Mouse (Mus musculus) liver, adult 10 weeks (tissue): Measurements from ENCODE around the gene Pof1b. TPM values are rescaled to one million over a fixed set of nuclear protein-coding genes. Genes with fewer than 3 reads are reported as not detected.

ENCODE experiments used
- polyA plus RNA-seq: library from polyadenylated mRNA; stranded (reverse); fragments of 350-450 nt; fragmentation: Illumina TruSeq; extraction: RNeasy Lipid Tissue Mini Kit (QIAGEN cat#74804); gene quantifications from one replicate; pipeline ENCODE4 v1.2.3, GENCODE M21; 2014; ENCODE audit warnings: low read depth, low replicate concordance

Gene Pof1b
- 0.42 TPM for polyA plus RNA-seq

DNA sequence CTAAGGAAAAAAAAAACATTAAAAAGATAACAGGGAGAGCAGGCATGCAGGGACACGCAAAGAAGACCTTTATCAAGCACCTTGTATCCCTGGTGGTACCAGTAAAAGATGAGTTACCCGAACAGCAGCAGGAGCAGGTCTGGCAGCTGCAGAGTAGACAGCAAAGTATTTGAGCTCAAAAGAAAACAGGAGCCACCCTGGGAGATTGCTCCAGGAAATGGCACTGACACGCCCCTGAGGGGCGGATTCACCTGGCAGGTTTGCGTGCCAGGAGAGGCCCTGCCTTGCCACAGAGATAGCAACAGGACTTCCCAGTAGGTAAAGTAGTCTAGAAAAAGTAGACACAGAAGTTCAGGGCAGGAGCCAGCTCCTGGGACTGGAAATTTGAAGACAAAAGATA lies at the start of gene Pof1b:
Gene Pof1b, minus strand, starts transcription at position 144 of the 400 bp plus-strand sequence.

DNA sequence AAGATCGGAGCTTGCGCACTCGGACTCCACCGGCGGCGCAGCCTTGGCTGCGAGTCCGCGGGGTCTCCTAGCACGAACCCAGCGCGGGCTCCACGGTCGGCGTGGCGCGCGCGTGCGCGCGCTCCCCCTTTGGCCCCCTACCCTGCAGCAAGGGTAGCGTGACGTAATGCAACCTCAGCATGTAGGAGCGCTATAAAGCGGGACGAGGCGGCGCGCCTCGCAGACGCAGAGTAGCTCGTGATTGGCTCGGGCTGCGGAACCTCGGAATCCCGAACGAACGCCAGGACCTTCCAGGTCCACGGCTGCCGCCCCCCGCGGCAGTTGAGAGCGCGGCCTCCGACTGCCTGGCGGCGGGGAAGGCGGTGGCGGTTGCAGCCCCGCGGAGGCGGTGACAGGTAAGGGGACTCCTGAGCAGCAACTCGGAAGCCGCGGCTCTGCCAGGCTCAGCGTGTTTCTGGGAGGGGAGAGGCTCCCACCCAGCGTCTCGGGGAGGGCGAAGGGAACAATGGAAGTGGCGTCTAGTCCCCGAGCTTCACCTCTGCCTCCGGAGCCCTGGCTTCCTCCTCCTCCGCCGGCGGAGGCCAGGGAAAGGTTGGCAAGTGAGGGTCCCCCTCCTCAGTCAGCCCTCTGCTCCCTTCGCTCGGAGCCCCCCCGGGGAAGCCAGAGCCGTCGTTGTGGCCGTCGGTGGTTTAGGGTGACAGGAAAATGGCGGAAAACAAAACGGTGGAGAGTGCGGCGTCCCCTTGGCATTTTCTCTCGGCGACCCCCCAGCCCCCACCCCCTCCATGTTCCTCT lies 97.7 kb downstream of the Pof1b start, which contains the start of gene Zfp711:
Gene Zfp711, plus strand, starts transcription at position 16 of the 795 bp plus-strand sequence.

Other genes with a start within 250 kb of the Pof1b start
- gene 2010106E10Rik, start 203.4 kb downstream of the Pof1b start, polyA plus RNA-seq, result not detected
- not detected for gene Zfp711, start 98.1 kb downstream of the Pof1b start, polyA plus RNA-seq